Mouse (Mus musculus) adrenal gland, adult (tissue): Measurements from ENCODE around the gene Fermt2.

Experiments
- DNase-seq, 2 experiments: peaks; one replicate each; pipeline ENCODE4 v3.0.0; 2022 to 2023; ENCODE audit warnings: low spot score in 1 of 2; ENCODE audit not compliant: inconsistent age in 2 of 2

The Fermt2 gene

DNA sequence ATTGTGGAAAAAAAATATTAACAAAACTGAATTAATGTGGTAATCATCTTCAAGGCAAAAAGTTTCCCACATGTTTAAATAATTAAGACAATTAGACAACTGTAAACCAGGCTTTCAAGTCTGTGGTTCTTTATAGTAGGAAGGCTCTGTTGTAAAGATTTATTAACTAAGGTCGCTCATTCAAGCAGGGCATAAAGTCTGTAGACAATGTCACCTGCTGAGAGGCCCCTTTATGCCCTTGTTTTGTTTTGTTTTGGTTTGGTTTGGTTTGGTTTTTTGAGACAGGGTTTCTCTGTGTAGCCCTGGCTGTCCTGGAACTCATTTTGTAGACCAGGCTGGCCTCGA is 91.0 kb downstream of the Fermt2 start:
- no peak for DNase-seq

DNA sequence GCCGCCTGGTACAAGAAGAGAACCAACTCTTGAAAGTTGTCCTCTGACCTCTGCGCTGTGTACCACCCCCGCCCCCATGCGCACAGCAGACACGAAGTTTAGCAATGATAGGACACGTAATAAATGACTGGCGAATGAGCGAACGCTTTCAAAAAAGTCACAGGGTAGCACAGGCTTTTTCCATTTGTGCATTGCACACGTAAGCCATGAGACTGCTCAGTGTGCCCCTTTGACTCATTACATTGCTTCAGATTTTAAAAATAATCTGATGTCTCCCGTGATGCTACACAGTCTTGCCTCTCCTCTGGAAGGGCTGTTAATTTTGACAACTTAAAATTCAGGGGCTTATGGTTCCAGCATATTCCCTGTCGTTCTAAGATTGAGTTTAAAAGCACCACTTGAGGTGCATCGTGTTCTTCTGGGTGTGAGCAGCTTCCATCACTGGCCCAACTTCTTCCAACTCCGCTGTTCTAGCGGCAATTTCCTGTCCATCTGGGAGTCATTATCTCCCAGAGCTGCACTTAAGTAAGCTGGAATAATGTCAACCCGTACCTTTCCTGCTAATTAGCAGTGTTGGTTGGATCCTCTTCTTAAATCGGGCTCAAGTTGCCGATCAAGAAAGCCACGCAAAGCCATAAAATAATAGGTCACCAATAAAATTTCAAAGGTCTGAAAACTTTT is 91.5 kb downstream of the Fermt2 start:
- no peak for DNase-seq

DNA sequence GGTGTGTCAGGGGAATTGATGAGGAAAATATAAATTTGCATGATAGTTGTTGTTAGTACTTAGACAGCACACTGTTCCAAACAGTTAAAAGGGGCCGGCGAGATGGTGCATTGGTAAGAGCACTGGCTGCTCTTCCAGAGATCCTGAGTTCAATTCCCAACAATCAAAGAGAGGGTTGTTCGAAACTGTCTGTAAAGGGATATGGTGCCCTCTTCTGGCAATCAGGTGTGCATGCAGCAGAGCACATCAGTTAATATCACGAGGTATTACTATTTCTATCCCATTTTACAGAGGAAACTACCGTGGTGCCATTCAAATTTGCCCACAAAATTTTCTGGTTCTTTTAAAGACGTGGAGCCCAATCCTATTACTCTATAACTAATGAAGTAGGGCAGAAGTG is 95.7 kb downstream of the Fermt2 start:
- DNase-seq: no peak

GRCm38 (mm10) chr14:45432003-45432402 is 97.9 kb downstream of the Fermt2 start:
- DNase-seq: no peak

- no peak for DNase-seq
These were observed 99.7 kb downstream of the Fermt2 start for GRCm38 (mm10) chr14:45430066-45430842.

DNA sequence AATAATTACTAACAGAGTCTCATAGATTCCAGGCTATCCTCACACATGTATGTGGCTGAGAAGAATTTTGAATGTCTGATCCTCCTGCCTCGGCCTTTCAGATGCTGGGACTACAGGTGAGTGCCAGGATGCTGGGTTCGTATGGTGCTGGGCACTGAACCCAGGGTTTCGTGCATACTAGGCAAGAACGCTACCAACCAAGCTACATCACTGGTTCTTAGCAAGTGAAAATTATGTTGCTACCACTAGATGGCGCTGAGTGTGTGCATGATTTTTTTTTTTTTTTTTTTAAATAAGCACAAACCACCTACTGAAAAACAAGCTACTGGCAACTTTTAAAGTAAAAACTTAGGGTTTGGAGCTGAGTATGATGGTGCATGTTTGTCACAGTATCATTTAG is 106.7 kb downstream of the Fermt2 start:
- peak; percentile 16 to 79 for DNase-seq

GRCm38 (mm10) chr14:45422371-45422770 is 107.5 kb downstream of the Fermt2 start:
- peak in 1 of 2 experiments; percentile 60 for DNase-seq

- DNase-seq: no peak
These were observed 110.6 kb downstream of the Fermt2 start for GRCm38 (mm10) chr14:45419323-45419722.

GRCm38 (mm10) chr14:45418553-45418952 is 111.4 kb downstream of the Fermt2 start:
- DNase-seq: peak in 1 of 2 experiments; percentile 35

GRCm38 (mm10) chr14:45416265-45416664 is 113.7 kb downstream of the Fermt2 start:
- no peak for DNase-seq
